Mouse (Mus musculus): ENCODE results near the gene Hmgb1.

- TF ChIP-seq MAX (IDR thresholded peaks at IDR 0.05; ENCODE audit: low read depth): no peak
- TF ChIP-seq POLR2AphosphoS2 (IDR thresholded peaks at IDR 0.05; ENCODE audit: insufficient read length, low read depth): no peak
- no peak for TF ChIP-seq POLR2A (IDR thresholded peaks at IDR 0.05; ENCODE audit: insufficient read length, low read depth)
- no peak for TF ChIP-seq MYOD1 (IDR thresholded peaks at IDR 0.05; ENCODE audit: control insufficient read depth in 1 of 3, insufficient read length in 2 of 3, low read depth in 2 of 3)
- no peak for TF ChIP-seq MYOG (IDR thresholded peaks at IDR 0.05; ENCODE audit: control insufficient read depth in 1 of 3, insufficient read depth in 1 of 3, insufficient read length in 2 of 3, low read depth in 2 of 3)
- no peak for TF ChIP-seq CEBPB (IDR thresholded peaks at IDR 0.05; ENCODE audit: insufficient read depth, poor library complexity, severe bottlenecking)
- no peak for TF ChIP-seq TCF12 (IDR thresholded peaks at IDR 0.05; ENCODE audit: insufficient read depth, poor library complexity, severe bottlenecking)
- no peak for TF ChIP-seq USF1 (IDR thresholded peaks at IDR 0.05; ENCODE audit: low read depth)
- no peak for TF ChIP-seq SRF (IDR thresholded peaks at IDR 0.05; ENCODE audit: control insufficient read depth, insufficient read length, low read depth)
- TF ChIP-seq E2F4 (IDR thresholded peaks at IDR 0.05; ENCODE audit: insufficient read depth): no peak
- TF ChIP-seq REST (IDR thresholded peaks at IDR 0.05; ENCODE audit: insufficient read depth, insufficient read length): no peak
- no peak for TF ChIP-seq TCF3 (IDR thresholded peaks at IDR 0.05; ENCODE audit: insufficient read length, low read depth)
These were observed 76.1 kb downstream of the Hmgb1 start for GRCm38 (mm10) chr5:149108178-149108577.
